Mouse (Mus musculus) E14TG2a.4 (cell line): Measurements from ENCODE around the gene Zfp292.

Experiments
- CTCF ChIP-seq: conservative IDR thresholded peaks from 2 replicates; pipeline ENCODE4 v1.5.1; 2014; ENCODE audit warnings: low read length
- NANOG ChIP-seq: IDR thresholded peaks from 2 replicates; pipeline ENCODE4 v1.6.1; 2014; ENCODE audit warnings: borderline replicate concordance, low read length, mixed read lengths
- POU5F1 ChIP-seq: IDR thresholded peaks from 2 replicates; pipeline ENCODE4 v1.6.1; 2014; ENCODE audit warnings: low read length, borderline replicate concordance

DNA sequence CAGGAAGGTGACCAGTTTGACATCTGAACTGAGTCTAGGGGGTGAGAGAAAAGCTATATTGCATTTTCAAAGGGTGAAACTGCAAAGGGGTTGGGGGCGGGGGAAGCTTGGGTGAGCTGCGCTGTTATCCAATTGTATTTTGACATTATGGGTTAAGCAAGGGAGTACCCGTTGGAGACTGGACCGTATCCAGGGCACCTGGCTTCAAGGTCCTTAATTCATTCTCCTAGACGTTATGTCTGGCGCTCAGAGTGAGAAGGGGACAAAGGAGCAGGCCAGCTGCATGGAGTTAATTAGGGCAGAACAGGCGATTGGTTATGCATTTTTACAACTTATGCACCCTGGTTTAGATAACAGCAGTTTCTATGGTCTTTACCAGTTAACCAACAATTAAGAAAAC is 34.6 kb upstream of the Zfp292 start:
- TF ChIP-seq CTCF (no peak), NANOG (no peak), POU5F1 (no peak)
